Mouse (Mus musculus): ENCODE data around the gene Hbb-bs. TPM values are rescaled to one million over a fixed set of nuclear protein-coding genes. Genes with fewer than 3 reads are reported as not detected.
"Not testable (repeated sequence)": the region's sequence is repeated elsewhere in the genome, so short reads cannot be mapped to it uniquely, and the experiment has no call there.

Hbb-bs gene
- total RNA-seq, 1 experiment = not detected

DNA sequence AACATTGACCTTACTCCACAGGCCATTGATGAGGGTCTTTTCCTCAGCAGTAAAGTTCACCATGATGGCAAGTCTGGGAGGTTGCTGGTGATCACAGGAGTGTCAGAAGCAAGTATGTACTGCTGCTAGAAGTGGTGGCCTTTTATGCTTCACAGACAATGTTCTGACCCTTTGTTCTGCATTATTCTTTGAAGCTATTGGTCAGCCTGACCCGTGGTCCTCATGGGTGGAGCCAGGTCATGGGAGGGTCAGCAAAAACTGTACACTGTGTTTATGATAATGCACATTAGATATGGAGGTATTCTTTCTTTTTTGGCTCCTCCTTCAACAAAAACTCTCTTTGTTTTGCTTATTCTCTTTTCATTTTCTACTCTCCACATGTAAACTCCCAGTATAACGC is 25.2 kb upstream of the Hbb-bs start, which contains the start of gene Hbb-y:
Gene Hbb-y, minus strand, starts transcription at position 127 of the 400 bp plus-strand sequence.
- H3K4me3 ChIP-seq (ENCODE audit: insufficient read depth in 1 of 2, low read depth in 1 of 2, low read length in 2 of 2, poor library complexity in 1 of 2, severe bottlenecking in 1 of 2) = no peak within 1 kb of the TSS
- H3K36me3 ChIP-seq (ENCODE audit: control insufficient read depth, insufficient read depth, low read length, poor library complexity, severe bottlenecking) = no peaks in the 10 kb centered on the region
- no peaks in the 10 kb centered on the region for H3K9me3 ChIP-seq (ENCODE audit: control insufficient read depth, insufficient read depth, low read depth, low read length)
- no peak within 1 kb of the TSS for H3K9ac ChIP-seq (ENCODE audit: insufficient read depth, low read depth, low read length, poor library complexity, severe bottlenecking)
- in situ Hi-C loops (cut with MboI; ENCODE audit: low sequenced_read_pairs in 2 of 2, unreplicated experiment in 2 of 2) = no loop called here
- no peak within 1 kb of the TSS for H3K27ac ChIP-seq (ENCODE audit: insufficient read depth, low read depth, low read length, poor library complexity, severe bottlenecking)
- TF ChIP-seq MAFK (IDR thresholded peaks at IDR 0.05; ENCODE audit: insufficient read depth, low read depth, low read length) (no peak), CHD2 (IDR thresholded peaks at IDR 0.05; ENCODE audit: low read depth, low read length) (no peak), ZNF384 (IDR thresholded peaks at IDR 0.05; ENCODE audit: low read depth, low read length) (no peak), HCFC1 (IDR thresholded peaks at IDR 0.05; ENCODE audit: borderline replicate concordance, insufficient read depth, low read length) (no peak), ZC3H11A (IDR thresholded peaks at IDR 0.05; ENCODE audit: borderline replicate concordance, low read depth, low read length) (no peak)
- DNase-seq (ENCODE audit: low read depth, low spot score) = no peak
- H3K4me1 ChIP-seq (ENCODE audit: control insufficient read depth in 2 of 2, insufficient read depth in 2 of 2, low read length in 2 of 2, poor library complexity in 1 of 2) = no peaks in the 10 kb centered on the region

DNA sequence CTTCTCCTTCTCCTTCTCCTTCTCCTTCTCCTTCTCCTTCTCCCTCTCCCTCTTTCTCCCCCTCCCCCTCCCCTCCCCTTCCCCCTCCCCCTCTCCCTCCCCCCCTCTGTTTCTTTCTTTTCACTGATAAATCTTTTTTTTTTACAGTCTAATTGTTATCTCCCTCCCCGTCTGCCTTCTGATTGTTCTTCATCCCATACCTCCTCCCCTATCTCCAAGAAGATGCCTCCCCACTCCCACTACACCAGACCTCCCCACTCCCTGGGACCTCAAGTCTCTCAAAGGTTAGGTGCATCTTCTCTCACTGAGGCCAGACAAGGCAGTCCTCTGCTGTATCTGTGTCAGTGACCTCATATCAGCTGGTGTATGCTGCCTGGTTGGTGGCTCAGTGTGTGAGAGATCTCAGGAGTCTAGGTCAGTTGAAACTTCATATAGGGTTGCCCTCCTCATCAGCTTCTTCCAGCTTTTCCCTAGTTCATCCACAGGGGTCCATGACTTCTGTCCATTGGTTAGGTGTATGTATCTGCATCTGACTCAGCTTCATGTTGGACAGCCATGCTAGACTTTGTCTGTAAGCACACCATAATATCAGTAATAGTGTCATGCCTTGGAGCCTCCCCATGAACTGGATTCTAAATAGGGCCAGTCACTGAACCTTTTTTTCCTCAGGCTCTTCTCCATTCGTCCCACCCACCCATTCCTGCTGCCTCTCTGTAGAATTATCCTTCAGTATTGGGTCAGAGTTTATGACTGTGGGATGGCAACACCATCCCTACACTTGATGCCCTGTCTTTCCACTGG is 16.8 kb upstream of the Hbb-bs start:
- no peak overlapping the region for H3K9ac ChIP-seq (ENCODE audit: insufficient read depth, low read depth, low read length, poor library complexity, severe bottlenecking)
- no peaks in the 10 kb centered on the region for H3K4me1 ChIP-seq (ENCODE audit: control insufficient read depth in 2 of 2, insufficient read depth in 2 of 2, low read length in 2 of 2, poor library complexity in 1 of 2)
- H3K4me3 ChIP-seq (ENCODE audit: insufficient read depth in 1 of 2, low read depth in 1 of 2, low read length in 2 of 2, poor library complexity in 1 of 2, severe bottlenecking in 1 of 2) = no peak overlapping the region
- no peaks in the 10 kb centered on the region for H3K9me3 ChIP-seq (ENCODE audit: control insufficient read depth, insufficient read depth, low read depth, low read length)
- no peak for TF ChIP-seq HCFC1 (IDR thresholded peaks at IDR 0.05; ENCODE audit: borderline replicate concordance, insufficient read depth, low read length)
- TF ChIP-seq ZC3H11A (IDR thresholded peaks at IDR 0.05; ENCODE audit: borderline replicate concordance, low read depth, low read length) = no peak
- TF ChIP-seq MAFK (IDR thresholded peaks at IDR 0.05; ENCODE audit: insufficient read depth, low read depth, low read length) = no peak
- no peak for TF ChIP-seq CHD2 (IDR thresholded peaks at IDR 0.05; ENCODE audit: low read depth, low read length)
- no peak for TF ChIP-seq ZNF384 (IDR thresholded peaks at IDR 0.05; ENCODE audit: low read depth, low read length)
- DNase-seq (ENCODE audit: low read depth, low spot score) = no peak
- no peaks in the 10 kb centered on the region for H3K36me3 ChIP-seq (ENCODE audit: control insufficient read depth, insufficient read depth, low read length, poor library complexity, severe bottlenecking)
- in situ Hi-C loops (cut with MboI; ENCODE audit: low sequenced_read_pairs in 2 of 2, unreplicated experiment in 2 of 2) = no loop called here
- H3K27ac ChIP-seq (ENCODE audit: insufficient read depth, low read depth, low read length, poor library complexity, severe bottlenecking) = no peak overlapping the region

DNA sequence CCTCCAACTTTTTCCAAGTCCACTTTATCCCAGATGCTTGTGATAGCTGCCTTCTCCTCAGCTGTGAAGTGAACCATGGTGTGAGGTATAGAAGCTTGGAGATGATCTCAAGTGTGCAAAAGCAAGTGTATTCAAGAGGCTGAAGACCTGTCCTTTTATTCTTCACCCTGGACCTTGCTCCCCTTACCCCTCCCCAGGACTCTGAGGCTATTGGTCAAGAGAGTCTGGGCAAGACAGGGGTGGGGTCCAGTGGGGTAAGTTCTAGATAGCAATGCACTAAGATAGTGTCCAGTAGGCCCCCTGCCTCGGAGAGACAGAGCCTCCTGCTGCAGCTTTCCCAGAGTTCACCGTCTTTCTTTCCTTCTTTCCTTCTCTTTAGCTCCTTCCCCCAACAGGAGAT is 15.1 kb upstream of the Hbb-bs start, which contains the start of gene Hbb-bh1:
Gene Hbb-bh1, minus strand, starts transcription at position 131 of the 400 bp plus-strand sequence.
- no peak for DNase-seq (ENCODE audit: low read depth, low spot score)
- TF ChIP-seq CHD2 (IDR thresholded peaks at IDR 0.05; ENCODE audit: low read depth, low read length) (no peak), HCFC1 (IDR thresholded peaks at IDR 0.05; ENCODE audit: borderline replicate concordance, insufficient read depth, low read length) (no peak), MAFK (IDR thresholded peaks at IDR 0.05; ENCODE audit: insufficient read depth, low read depth, low read length) (no peak), ZC3H11A (IDR thresholded peaks at IDR 0.05; ENCODE audit: borderline replicate concordance, low read depth, low read length) (no peak), ZNF384 (IDR thresholded peaks at IDR 0.05; ENCODE audit: low read depth, low read length) (no peak)
- H3K27ac ChIP-seq (ENCODE audit: insufficient read depth, low read depth, low read length, poor library complexity, severe bottlenecking) = no peak within 1 kb of the TSS
- H3K4me1 ChIP-seq (ENCODE audit: control insufficient read depth in 2 of 2, insufficient read depth in 2 of 2, low read length in 2 of 2, poor library complexity in 1 of 2) = no peaks in the 10 kb centered on the region
- no peak within 1 kb of the TSS for H3K9ac ChIP-seq (ENCODE audit: insufficient read depth, low read depth, low read length, poor library complexity, severe bottlenecking)
- in situ Hi-C loops (cut with MboI; ENCODE audit: low sequenced_read_pairs in 2 of 2, unreplicated experiment in 2 of 2) = no loop called here
- no peak within 1 kb of the TSS for H3K4me3 ChIP-seq (ENCODE audit: insufficient read depth in 1 of 2, low read depth in 1 of 2, low read length in 2 of 2, poor library complexity in 1 of 2, severe bottlenecking in 1 of 2)
- H3K36me3 ChIP-seq (ENCODE audit: control insufficient read depth, insufficient read depth, low read length, poor library complexity, severe bottlenecking) = no peaks in the 10 kb centered on the region
- H3K9me3 ChIP-seq (ENCODE audit: control insufficient read depth, insufficient read depth, low read depth, low read length) = no peaks in the 10 kb centered on the region

DNA sequence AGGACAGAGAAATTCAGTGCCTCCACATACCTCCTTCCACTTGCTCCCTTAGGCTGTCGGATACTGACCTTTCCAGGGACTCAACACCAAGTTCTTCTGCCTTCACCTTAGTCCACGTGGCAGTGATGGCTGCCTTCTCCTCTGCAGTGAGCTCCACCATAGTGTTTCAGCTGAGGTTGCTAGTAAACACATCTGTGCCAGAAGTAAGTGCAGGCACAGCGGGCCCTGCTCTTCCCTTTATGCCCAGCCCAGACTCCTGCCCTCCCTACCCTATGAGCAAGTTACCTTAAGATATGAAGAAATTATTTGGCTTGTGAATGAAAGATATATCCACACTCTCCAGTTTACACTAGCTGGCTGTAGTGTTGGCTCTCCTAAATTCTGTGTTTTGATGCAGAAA is 12.4 kb upstream of the Hbb-bs start, which contains the start of gene Hbb-bh2:
Gene Hbb-bh2, minus strand, starts transcription at position 253 of the 400 bp plus-strand sequence.
- no peaks in the 10 kb centered on the region for H3K4me1 ChIP-seq (ENCODE audit: control insufficient read depth in 2 of 2, insufficient read depth in 2 of 2, low read length in 2 of 2, poor library complexity in 1 of 2)
- in situ Hi-C loops (cut with MboI; ENCODE audit: low sequenced_read_pairs in 2 of 2, unreplicated experiment in 2 of 2) = no loop called here
- H3K27ac ChIP-seq (ENCODE audit: insufficient read depth, low read depth, low read length, poor library complexity, severe bottlenecking) = no peak within 1 kb of the TSS
- no peak within 1 kb of the TSS for H3K9ac ChIP-seq (ENCODE audit: insufficient read depth, low read depth, low read length, poor library complexity, severe bottlenecking)
- no peak for DNase-seq (ENCODE audit: low read depth, low spot score)
- no peaks in the 10 kb centered on the region for H3K36me3 ChIP-seq (ENCODE audit: control insufficient read depth, insufficient read depth, low read length, poor library complexity, severe bottlenecking)
- no peaks in the 10 kb centered on the region for H3K9me3 ChIP-seq (ENCODE audit: control insufficient read depth, insufficient read depth, low read depth, low read length)
- TF ChIP-seq ZC3H11A (IDR thresholded peaks at IDR 0.05; ENCODE audit: borderline replicate concordance, low read depth, low read length) = no peak
- TF ChIP-seq ZNF384 (IDR thresholded peaks at IDR 0.05; ENCODE audit: low read depth, low read length) = no peak
- no peak for TF ChIP-seq MAFK (IDR thresholded peaks at IDR 0.05; ENCODE audit: insufficient read depth, low read depth, low read length)
- TF ChIP-seq HCFC1 (IDR thresholded peaks at IDR 0.05; ENCODE audit: borderline replicate concordance, insufficient read depth, low read length) = no peak
- no peak for TF ChIP-seq CHD2 (IDR thresholded peaks at IDR 0.05; ENCODE audit: low read depth, low read length)
- H3K4me3 ChIP-seq (ENCODE audit: insufficient read depth in 1 of 2, low read depth in 1 of 2, low read length in 2 of 2, poor library complexity in 1 of 2, severe bottlenecking in 1 of 2) = no peak within 1 kb of the TSS

DNA sequence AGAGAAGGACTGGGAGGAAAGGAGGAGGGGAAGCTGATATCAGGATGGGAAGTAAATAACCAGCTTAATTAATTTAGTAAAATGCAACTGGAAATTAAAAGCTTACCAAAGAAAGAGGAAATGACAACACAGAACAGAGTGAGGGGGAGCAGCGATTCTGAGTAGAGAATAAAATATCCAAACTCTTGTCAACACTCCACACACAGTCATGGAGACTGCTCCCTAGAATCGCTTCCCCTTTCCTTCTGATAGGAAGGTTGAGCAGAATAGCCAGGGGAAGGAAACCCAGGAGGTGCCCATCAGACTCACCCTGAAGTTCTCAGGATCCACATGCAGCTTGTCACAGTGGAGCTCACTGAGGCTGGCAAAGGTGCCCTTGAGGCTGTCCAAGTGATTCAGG is 757 bp downstream of the Hbb-bs start:
- H3K4me3 ChIP-seq (ENCODE audit: insufficient read depth in 1 of 2, low read depth in 1 of 2, low read length in 2 of 2, poor library complexity in 1 of 2, severe bottlenecking in 1 of 2); in situ Hi-C loops (cut with MboI; ENCODE audit: low sequenced_read_pairs in 2 of 2, unreplicated experiment in 2 of 2); H3K9me3 ChIP-seq (ENCODE audit: control insufficient read depth, insufficient read depth, low read depth, low read length); H3K36me3 ChIP-seq (ENCODE audit: control insufficient read depth, insufficient read depth, low read length, poor library complexity, severe bottlenecking); H3K27ac ChIP-seq (ENCODE audit: insufficient read depth, low read depth, low read length, poor library complexity, severe bottlenecking); DNase-seq (ENCODE audit: low read depth, low spot score); H3K9ac ChIP-seq (ENCODE audit: insufficient read depth, low read depth, low read length, poor library complexity, severe bottlenecking); H3K4me1 ChIP-seq (ENCODE audit: control insufficient read depth in 2 of 2, insufficient read depth in 2 of 2, low read length in 2 of 2, poor library complexity in 1 of 2): not testable (repeated sequence)
